Mouse (Mus musculus): Measurements from ENCODE around the gene Nqo2. TPM values are rescaled to one million over a fixed set of nuclear protein-coding genes. Genes with fewer than 3 reads are reported as not detected.
"Not testable (repeated sequence)": the region's sequence is repeated elsewhere in the genome, so short reads cannot be mapped to it uniquely, and the experiment has no call there.

Gene Nqo2
- polyA plus RNA-seq (2015; fragmentation: Nextera tagmentation; extraction: Ambion mirVana), result 26.0 and 27.0 TPM in 2 replicates

DNA sequence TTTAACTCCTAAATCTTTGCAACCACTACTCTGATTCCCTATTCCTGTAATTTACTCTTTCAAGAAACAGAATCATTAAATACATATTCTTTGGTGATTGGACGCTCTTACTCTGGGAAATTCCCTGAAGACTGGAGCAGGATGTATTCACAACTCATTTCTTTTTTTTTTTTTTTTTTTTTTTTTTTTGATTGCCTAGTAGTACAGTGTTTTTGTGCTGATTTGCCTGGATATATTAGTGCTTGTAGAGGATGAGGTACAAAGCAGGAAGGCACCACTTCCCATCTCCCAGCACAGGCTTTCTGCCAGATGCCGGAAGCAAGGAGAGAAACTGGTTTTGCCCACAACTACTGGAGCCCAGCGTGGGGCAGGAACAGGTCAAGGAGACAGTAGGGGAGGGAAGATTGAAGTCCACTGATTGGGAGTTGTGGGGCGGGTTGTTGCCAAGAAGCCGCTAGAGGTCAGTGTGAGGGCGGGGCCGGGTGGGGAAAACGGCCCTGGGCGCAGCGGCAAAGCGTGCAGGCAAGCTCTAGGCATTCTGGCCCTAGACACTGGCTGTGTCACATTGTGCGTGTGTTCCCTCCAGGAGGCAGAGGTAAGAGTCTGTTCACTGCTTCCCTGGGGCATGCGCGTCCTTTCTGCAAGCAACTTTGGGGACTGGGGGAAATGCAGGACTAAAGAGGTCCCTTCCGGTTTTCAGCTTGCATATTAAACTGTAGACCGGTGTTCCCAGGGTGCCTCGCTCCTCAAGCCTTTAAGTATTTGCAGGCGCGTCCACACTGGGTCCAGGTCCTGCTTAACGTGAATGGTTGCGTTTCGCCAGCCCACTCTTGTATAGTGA is at the start of gene Nqo2:
Gene Nqo2 (plus strand): TSS at position 482 of the 841 bp plus-strand sequence.
- Histone ChIP-seq H3K4me1 (replicated peaks) (peaks cover 30% of the 10 kb centered on the region), H3K4me3 (replicated peaks) (peak within 1 kb of the TSS; percentile 69), H3K36me3 (replicated peaks) (0 out of 2 replicates have a peak, but pooled peaks cover 4% of the 10 kb centered on the region), H3K4me2 (peak within 1 kb of the TSS; percentile 81), H3K9ac (peak within 1 kb of the TSS; percentile 56), H3K9me3 (replicated peaks) (no peaks in the 10 kb centered on the region), H3K27me3 (no peaks in the 10 kb centered on the region), H3K27ac (replicated peaks) (peak within 1 kb of the TSS; percentile 83)
- peak; percentile 77 for ATAC-seq (ENCODE audit: insufficient read depth)
- WGBS (ENCODE audit: insufficient replicate concordance), result 2% methylated on average over 22 of the region's 22 CpGs

DNA sequence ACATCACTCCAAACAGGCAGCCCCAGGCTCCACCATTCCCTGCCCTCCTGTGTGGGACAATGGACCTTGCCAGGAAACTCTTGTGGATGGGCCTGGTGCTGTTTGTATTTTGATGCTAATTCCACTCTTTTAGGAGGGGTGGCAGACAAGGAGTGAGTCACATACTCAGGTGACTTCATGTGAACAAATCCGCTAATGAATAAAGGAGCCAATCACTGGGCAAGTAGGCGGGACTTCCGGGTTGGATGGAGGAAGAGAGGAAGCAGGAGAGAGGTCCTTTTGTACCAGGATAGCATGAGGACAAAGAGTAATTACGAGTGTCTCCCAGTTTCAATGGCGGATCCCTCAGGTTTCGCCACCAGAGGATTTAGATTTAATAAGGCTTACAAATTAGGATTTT is 43.4 kb upstream of the Nqo2 start:
- H3K9ac ChIP-seq, result no peak overlapping the region
- H3K36me3 ChIP-seq (replicated peaks), result peaks cover 4% of the 10 kb centered on the region; the same call in 1 of the 2 replicates
- H3K4me2 ChIP-seq, result no peak overlapping the region
- no peaks in the 10 kb centered on the region for H3K9me3 ChIP-seq (replicated peaks)
- 74% methylated on average over 6 of the region's 6 CpGs for WGBS (ENCODE audit: insufficient replicate concordance)
- ATAC-seq (ENCODE audit: insufficient read depth), result no peak
- H3K4me3 ChIP-seq (replicated peaks), result no peak overlapping the region
- H3K4me1 ChIP-seq (replicated peaks), result no peaks in the 10 kb centered on the region
- H3K27ac ChIP-seq (replicated peaks), result no peak overlapping the region
- no peaks in the 10 kb centered on the region for H3K27me3 ChIP-seq

DNA sequence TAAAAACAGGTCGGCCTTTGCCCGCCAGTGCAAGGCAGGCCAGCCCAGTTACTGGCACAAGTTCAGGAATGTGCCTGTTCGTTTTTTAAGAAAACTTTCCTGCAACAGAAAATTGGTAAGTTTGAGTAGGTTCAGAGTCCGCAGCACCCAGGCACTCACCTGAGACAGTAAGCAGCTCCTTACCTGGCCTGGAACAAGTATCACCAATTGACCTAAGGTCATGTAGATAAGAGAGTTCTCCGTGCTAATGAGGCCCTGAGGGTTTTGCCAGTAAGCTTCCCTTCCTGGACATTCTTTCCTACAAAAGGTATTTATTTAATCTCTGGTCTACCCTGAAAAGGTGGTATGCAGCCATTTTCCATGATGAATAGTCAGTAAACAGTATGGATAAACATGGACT is 42.8 kb upstream of the Nqo2 start:
- H3K27ac ChIP-seq (replicated peaks), result no peak overlapping the region
- no peaks in the 10 kb centered on the region for H3K27me3 ChIP-seq
- ATAC-seq (ENCODE audit: insufficient read depth), result no peak
- H3K9me3 ChIP-seq (replicated peaks), result no peaks in the 10 kb centered on the region
- no peak overlapping the region for H3K4me2 ChIP-seq
- H3K9ac ChIP-seq, result no peak overlapping the region
- H3K4me1 ChIP-seq (replicated peaks), result no peaks in the 10 kb centered on the region
- no peak overlapping the region for H3K4me3 ChIP-seq (replicated peaks)
- WGBS (ENCODE audit: insufficient replicate concordance), result 75% methylated on average over 5 of the region's 5 CpGs
- H3K36me3 ChIP-seq (replicated peaks), result peaks cover 4% of the 10 kb centered on the region; the same call in 1 of the 2 replicates

DNA sequence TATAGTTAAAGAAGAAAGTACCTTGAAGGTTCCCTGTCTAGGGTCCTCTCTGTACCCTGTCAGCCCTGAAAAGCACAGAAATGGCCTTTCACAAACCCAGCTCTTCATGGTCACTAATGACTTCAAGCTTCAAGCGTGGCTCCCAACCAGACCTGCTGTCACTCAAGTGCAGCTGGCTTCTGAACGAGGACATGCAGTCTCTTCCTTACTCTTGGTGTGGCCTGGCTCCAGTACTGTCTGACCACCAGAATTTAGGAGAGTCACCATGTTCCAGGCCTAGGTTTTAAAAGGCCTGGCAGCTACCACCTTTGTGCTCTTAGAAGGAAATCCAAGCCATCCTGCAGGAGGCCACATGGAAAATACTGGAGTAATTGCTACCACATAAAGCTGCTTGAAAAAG is 34.2 kb upstream of the Nqo2 start:
- no peak for ATAC-seq (ENCODE audit: insufficient read depth)
- H3K9ac ChIP-seq, result no peak overlapping the region

DNA sequence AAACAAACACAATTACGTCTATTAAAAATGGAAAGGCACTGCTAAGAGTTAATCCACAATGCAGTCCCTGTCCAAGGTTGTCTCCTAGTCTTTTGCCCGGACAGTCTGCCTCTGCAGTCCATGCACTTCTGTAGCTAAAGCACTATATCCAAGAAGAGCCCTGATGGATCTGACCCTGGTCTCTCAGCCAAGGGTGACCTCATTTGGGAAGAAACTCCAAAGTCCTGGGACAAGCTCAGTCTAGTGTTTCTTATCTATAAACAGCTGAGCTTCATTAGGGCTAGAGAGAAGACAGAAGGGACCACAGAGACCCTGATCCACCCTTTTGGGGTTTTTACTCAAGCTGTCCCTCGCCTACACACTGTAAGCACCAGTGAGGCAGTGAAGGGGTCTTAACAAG is 33.6 kb upstream of the Nqo2 start:
- H3K4me3 ChIP-seq (replicated peaks), result no peak overlapping the region
- H3K4me2 ChIP-seq, result no peak overlapping the region
- no peaks in the 10 kb centered on the region for H3K9me3 ChIP-seq (replicated peaks)
- peaks cover 6% of the 10 kb centered on the region; the same call in 1 of the 2 replicates for H3K4me1 ChIP-seq (replicated peaks)
- no peak overlapping the region for H3K27ac ChIP-seq (replicated peaks)
- no peak overlapping the region for H3K9ac ChIP-seq
- H3K36me3 ChIP-seq (replicated peaks), result no peaks in the 10 kb centered on the region
- 67% methylated on average over 3 of the region's 3 CpGs for WGBS (ENCODE audit: insufficient replicate concordance)
- no peak for ATAC-seq (ENCODE audit: insufficient read depth)
- peaks cover 5% of the 10 kb centered on the region; the same call in 1 of the 2 replicates for H3K27me3 ChIP-seq

More for the DNA sequence above, 34.2 kb upstream of the Nqo2 start:
- no peak overlapping the region for H3K4me2 ChIP-seq
- H3K4me3 ChIP-seq (replicated peaks), result no peak overlapping the region
- no peaks in the 10 kb centered on the region for H3K36me3 ChIP-seq (replicated peaks)
- H3K4me1 ChIP-seq (replicated peaks), result peaks cover 1% of the 10 kb centered on the region; the same call in 1 of the 2 replicates
- H3K9me3 ChIP-seq (replicated peaks), result no peaks in the 10 kb centered on the region
- 62% methylated on average over 2 of the region's 2 CpGs for WGBS (ENCODE audit: insufficient replicate concordance)
- no peak overlapping the region for H3K27ac ChIP-seq (replicated peaks)
- peaks cover 1% of the 10 kb centered on the region; the same call in 1 of the 2 replicates for H3K27me3 ChIP-seq

DNA sequence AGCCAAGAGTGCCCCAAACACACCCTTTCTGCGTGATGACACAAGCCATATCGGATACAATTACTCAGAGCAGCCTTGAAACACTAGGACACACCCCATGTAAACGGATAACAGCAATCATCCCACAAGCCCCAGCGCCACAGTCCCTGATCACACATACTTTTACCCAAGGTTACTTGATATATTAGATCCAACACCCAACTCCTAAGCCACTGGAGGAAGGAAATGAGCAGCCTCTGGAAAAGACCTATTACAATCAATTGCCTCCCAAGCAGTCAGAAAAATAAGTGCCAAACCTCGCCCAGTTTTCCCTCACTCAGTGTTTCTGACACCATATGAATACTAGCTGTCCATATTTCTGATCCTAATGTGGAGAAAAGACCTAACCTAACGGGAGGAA is 29.7 kb upstream of the Nqo2 start:
- peak overlapping the region; percentile 72 for H3K4me2 ChIP-seq
- ATAC-seq (ENCODE audit: insufficient read depth), result no peak
- no peaks in the 10 kb centered on the region for H3K9me3 ChIP-seq (replicated peaks)
- peaks cover 5% of the 10 kb centered on the region; the same call in 1 of the 2 replicates for H3K27me3 ChIP-seq
- 49% methylated on average over 6 of the region's 6 CpGs for WGBS (ENCODE audit: insufficient replicate concordance)
- H3K36me3 ChIP-seq (replicated peaks), result no peaks in the 10 kb centered on the region
- H3K4me3 ChIP-seq (replicated peaks), result peak overlapping the region; percentile 55; the same call in 1 of the 2 replicates
- H3K4me1 ChIP-seq (replicated peaks), result peaks cover 9% of the 10 kb centered on the region; the same call in 1 of the 2 replicates
- no peak overlapping the region for H3K9ac ChIP-seq
- no peak overlapping the region for H3K27ac ChIP-seq (replicated peaks)

DNA sequence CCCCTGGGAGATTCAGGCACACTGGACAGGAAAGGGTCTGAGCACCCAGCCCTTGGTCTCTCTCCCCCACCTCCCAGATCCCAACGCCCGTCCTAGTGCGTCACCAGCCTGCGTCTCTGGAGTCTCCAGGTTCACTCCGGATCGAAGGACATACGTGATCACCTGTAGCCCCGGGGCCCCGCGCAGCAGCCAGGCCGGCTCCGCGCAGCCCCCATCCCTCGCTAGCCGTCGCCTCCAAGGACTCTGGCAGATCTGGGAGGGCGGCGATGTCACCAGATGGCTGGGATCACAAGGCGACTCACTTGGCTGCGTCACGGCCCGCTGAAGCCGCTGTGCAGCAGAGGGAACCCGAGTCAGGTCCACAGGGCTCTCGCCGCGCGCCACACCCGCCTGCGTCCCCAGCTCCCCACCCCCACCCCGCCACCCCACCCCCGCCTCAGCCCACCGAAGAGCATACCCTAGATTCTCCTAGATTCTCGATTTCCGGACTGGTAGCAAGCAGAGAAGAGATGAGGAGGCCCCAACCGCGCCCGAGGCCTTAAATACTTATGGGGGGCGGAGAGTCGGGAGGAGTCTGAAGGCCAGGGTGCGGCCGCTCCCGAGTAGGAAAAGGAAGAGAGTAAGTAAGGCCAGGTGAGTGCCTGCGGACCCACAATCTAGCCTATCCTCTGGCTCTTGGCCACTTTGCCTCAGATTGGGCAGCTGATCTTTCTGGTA is 28.9 kb upstream of the Nqo2 start:
- 1% methylated on average over 44 of the region's 44 CpGs for WGBS (ENCODE audit: insufficient replicate concordance)
- no peak for ATAC-seq (ENCODE audit: insufficient read depth)
- peaks cover 5% of the 10 kb centered on the region; the same call in 1 of the 2 replicates for H3K27me3 ChIP-seq
- H3K4me1 ChIP-seq (replicated peaks), result peaks cover 9% of the 10 kb centered on the region; the same call in 1 of the 2 replicates
- H3K36me3 ChIP-seq (replicated peaks), result no peaks in the 10 kb centered on the region
- H3K9ac ChIP-seq, result peak overlapping the region; percentile 21; the same call in 1 of the 2 replicates
- peak overlapping the region; percentile 55 for H3K4me3 ChIP-seq (replicated peaks)
- H3K9me3 ChIP-seq (replicated peaks), result no peaks in the 10 kb centered on the region
- no peak overlapping the region for H3K27ac ChIP-seq (replicated peaks)
- peak overlapping the region; percentile 72 for H3K4me2 ChIP-seq

DNA sequence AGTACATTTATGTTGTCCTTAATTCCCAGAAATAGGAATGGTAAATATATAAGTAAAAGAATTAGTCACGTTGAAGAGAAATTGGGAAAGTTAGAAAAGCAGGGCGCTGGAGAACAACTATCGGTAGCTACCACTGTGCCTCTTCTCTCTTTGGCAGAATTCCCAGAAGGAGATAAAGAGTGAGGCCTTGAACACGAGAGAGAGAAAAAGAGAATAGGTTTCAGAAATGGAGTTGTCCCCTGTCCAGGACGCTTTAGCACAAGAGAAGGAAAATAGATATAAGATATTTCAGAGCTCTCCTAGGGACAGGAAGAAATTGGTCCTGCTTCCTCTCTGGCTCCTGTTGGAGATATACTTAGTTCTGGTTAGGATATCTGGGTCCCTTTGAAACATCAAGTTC is 27.3 kb upstream of the Nqo2 start:
- ATAC-seq (ENCODE audit: insufficient read depth), result no peak
- H3K9me3 ChIP-seq (replicated peaks), result no peaks in the 10 kb centered on the region
- no peaks in the 10 kb centered on the region for H3K36me3 ChIP-seq (replicated peaks)
- no peak overlapping the region for H3K9ac ChIP-seq
- 61% methylated on average over 5 of the region's 5 CpGs for WGBS (ENCODE audit: insufficient replicate concordance)
- no peak overlapping the region for H3K4me2 ChIP-seq
- H3K4me1 ChIP-seq (replicated peaks), result peaks cover 9% of the 10 kb centered on the region; the same call in 1 of the 2 replicates
- no peak overlapping the region for H3K4me3 ChIP-seq (replicated peaks)
- H3K27me3 ChIP-seq, result peaks cover 5% of the 10 kb centered on the region; the same call in 1 of the 2 replicates
- no peak overlapping the region for H3K27ac ChIP-seq (replicated peaks)

DNA sequence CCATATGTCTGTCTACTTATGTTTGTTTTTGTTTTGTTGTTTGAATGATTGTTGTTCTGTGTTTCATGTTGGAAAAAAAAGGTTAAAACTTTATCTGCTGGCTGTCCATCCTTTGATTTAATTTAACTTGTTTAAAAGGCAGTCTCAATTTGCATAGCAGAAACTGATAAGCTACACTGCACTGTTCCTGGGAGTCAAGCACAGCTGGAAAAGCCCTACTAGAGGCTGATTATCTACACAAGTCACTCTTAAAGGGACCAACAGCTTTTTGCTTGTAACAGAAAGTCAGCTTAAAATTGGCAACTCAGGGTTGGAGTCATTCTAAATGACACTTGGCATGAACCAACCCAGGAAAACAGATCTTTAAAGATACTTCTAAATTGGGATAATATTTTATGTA is 26.9 kb upstream of the Nqo2 start:
- ATAC-seq (ENCODE audit: insufficient read depth); H3K9me3 ChIP-seq (replicated peaks); H3K27me3 ChIP-seq; H3K4me3 ChIP-seq (replicated peaks); H3K4me1 ChIP-seq (replicated peaks); H3K27ac ChIP-seq (replicated peaks); H3K9ac ChIP-seq; H3K36me3 ChIP-seq (replicated peaks); H3K4me2 ChIP-seq: not testable (repeated sequence)

DNA sequence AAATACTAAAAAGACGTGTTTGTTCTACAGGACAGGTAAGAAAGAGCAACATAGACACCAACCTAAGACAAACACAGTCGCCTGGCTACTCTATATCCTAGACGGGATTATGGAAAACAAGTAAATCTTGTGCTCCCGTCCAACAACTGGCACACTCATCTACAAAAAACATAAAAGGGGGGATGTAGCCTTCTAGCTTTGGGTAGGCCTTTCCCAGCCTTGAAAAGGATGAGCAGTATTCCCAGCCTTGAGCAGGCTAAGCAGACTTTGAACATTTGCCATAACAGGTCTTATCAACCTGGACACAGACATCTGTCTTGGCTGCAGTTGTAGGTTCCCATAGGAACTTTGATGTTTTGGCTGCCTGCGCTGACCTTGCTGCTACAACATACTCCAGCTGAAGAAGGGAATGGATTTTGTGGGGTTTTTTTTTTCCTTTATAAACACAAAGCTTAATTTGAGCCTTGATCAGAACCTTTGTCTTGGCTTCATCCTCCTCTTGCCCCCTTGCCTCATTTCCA is 23.1 kb upstream of the Nqo2 start:
- Histone ChIP-seq H3K4me3 (replicated peaks) (no peak overlapping the region), H3K9me3 (replicated peaks) (no peaks in the 10 kb centered on the region), H3K4me1 (replicated peaks) (no peaks in the 10 kb centered on the region), H3K27ac (replicated peaks) (no peak overlapping the region), H3K4me2 (no peak overlapping the region), H3K9ac (no peak overlapping the region), H3K27me3 (no peaks in the 10 kb centered on the region), H3K36me3 (replicated peaks) (no peaks in the 10 kb centered on the region)
- no peak for ATAC-seq (ENCODE audit: insufficient read depth)
- 67% methylated on average over 5 of the region's 5 CpGs for WGBS (ENCODE audit: insufficient replicate concordance)

DNA sequence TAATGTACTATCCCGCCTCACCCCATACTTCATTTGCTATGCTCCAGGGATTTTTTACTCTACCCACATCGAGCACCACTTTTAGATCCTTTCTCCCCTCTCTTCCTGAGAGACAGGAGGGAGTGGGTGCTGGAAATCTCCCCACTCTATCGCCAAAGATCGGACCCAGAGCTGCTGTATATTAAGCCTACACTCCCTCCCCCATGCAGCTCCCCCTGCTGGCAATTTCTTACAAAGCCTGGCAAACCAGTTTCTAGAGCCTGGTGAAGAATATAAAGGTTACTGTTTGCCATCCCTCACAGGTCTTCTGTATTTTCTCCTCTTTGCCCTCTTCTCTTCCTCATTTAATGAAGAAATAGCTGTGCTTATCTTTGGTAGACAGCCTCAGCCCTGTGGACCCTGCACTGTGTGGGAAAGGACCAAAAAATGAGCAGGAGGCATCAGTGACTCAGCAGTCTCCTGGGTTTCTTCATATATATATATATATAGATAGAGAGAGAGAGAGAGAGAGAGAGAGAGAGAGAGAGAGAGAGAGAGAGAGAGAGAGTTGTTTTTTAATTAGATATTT is 22.2 kb upstream of the Nqo2 start:
- H3K27me3 ChIP-seq, result no peaks in the 10 kb centered on the region
- H3K27ac ChIP-seq (replicated peaks), result no peak overlapping the region
- H3K9me3 ChIP-seq (replicated peaks), result no peaks in the 10 kb centered on the region
- 34% methylated on average over 4 of the region's 4 CpGs for WGBS (ENCODE audit: insufficient replicate concordance)
- no peak for ATAC-seq (ENCODE audit: insufficient read depth)
- H3K4me1 ChIP-seq (replicated peaks), result no peaks in the 10 kb centered on the region
- no peaks in the 10 kb centered on the region for H3K36me3 ChIP-seq (replicated peaks)
- H3K4me2 ChIP-seq, result no peak overlapping the region
- H3K4me3 ChIP-seq (replicated peaks), result no peak overlapping the region
- H3K9ac ChIP-seq, result no peak overlapping the region
